Mouse (Mus musculus) hindbrain, embryonic 10.5 days (tissue): ENCODE measurements at regions not wholly inside any gene's neighbourhood (a gene's known extent, or its start where the extent isn't known, plus 50 kb on each side); places are given as distances from the start of the nearest gene placed in this dataset.
"Not testable (repeated sequence)": the region's sequence is repeated elsewhere in the genome, so short reads cannot be mapped to it uniquely, and the experiment has no call there.

Source experiments
- DNase-seq: peaks from one replicate; pipeline ENCODE4 v3.0.0-alpha.2; 2017; ENCODE audit warnings: low spot score
- H3K27ac ChIP-seq: fragments of 300-500 bp; sonication (generic); 2 replicates; pipeline ENCODE4 v1.5.1; 2016; ENCODE audit warnings: mild to moderate bottlenecking, moderate library complexity
- H3K27me3 ChIP-seq: fragments of 300-500 bp; sonication (generic); 2 replicates; pipeline ENCODE4 v1.6.1; 2016; ENCODE audit warnings: mild to moderate bottlenecking; ENCODE audit not compliant: poor library complexity, insufficient read depth, severe bottlenecking
- H3K36me3 ChIP-seq: fragments of 300-500 bp; sonication (generic); 2 replicates; pipeline ENCODE4 v1.6.1; 2016; ENCODE audit warnings: mild to moderate bottlenecking, moderate library complexity
- H3K4me1 ChIP-seq: fragments of 300-500 bp; sonication (generic); replicated peaks from 2 replicates; pipeline ENCODE4 v1.6.1; 2016; ENCODE audit warnings: mild to moderate bottlenecking
- H3K4me3 ChIP-seq: fragments of 300-500 bp; sonication (generic); 2 replicates; pipeline ENCODE4 v1.5.1; 2016; ENCODE audit warnings: mild to moderate bottlenecking, moderate library complexity
- H3K9me3 ChIP-seq: fragments of 300-500 bp; sonication (generic); 2 replicates; pipeline ENCODE4 v1.6.1; 2016; ENCODE audit warnings: mild to moderate bottlenecking, moderate library complexity
- WGBS: fragments of 180-500 bp; shearing (Covaris S2); methylation state at CpG from one replicate; pipeline ENCODE4 v1.1.7; 2016; 5-methylcytosine and 5-hydroxymethylcytosine counted together

GRCm38 (mm10) chr4:3497392-3497791, 312.2 kb upstream of the Vmn1r3 start:
- WGBS = no CpG with 5 or more reads among the region's 3 CpGs
- H3K9me3 ChIP-seq, H3K27me3 ChIP-seq, H3K4me3 ChIP-seq, DNase-seq, H3K4me1 ChIP-seq, H3K27ac ChIP-seq, H3K36me3 ChIP-seq: not testable (repeated sequence)

GRCm38 (mm10) chr4:3495987-3496386, 310.8 kb upstream of the Vmn1r3 start:
- H3K27me3 ChIP-seq, H3K4me1 ChIP-seq, H3K4me3 ChIP-seq, H3K9me3 ChIP-seq, H3K27ac ChIP-seq, DNase-seq, H3K36me3 ChIP-seq: not testable (repeated sequence)
- WGBS = 79% methylated on average over 1 of the region's 1 CpGs

GRCm38 (mm10) chr4:3494123-3494681, 309.0 kb upstream of the Vmn1r3 start:
- not testable (repeated sequence) for DNase-seq, H3K4me1 ChIP-seq, H3K36me3 ChIP-seq, H3K27ac ChIP-seq, H3K27me3 ChIP-seq, H3K4me3 ChIP-seq, H3K9me3 ChIP-seq
- WGBS = no CpG with 5 or more reads among the region's 5 CpGs

- not testable (repeated sequence) for H3K27me3 ChIP-seq, H3K27ac ChIP-seq, H3K4me1 ChIP-seq, DNase-seq, H3K36me3 ChIP-seq, H3K4me3 ChIP-seq
- no CpG with 5 or more reads among the region's 5 CpGs for WGBS
- H3K9me3 ChIP-seq = peaks cover 23% of the 10 kb centered on the region
Measured at GRCm38 (mm10) chr4:3490901-3491300, 305.7 kb upstream of the Vmn1r3 start.

GRCm38 (mm10) chr4:3482092-3482491, 296.9 kb upstream of the Vmn1r3 start:
- Histone ChIP-seq H3K9me3 (peaks cover 46% of the 10 kb centered on the region), H3K36me3 (no peaks in the 10 kb centered on the region), H3K4me3 (no peak overlapping the region), H3K27ac (no peak overlapping the region), H3K4me1 (no peaks in the 10 kb centered on the region), H3K27me3 (no peaks in the 10 kb centered on the region)
- DNase-seq = no peak
- WGBS = 91% methylated on average over 2 of the region's 2 CpGs

GRCm38 (mm10) chr4:3456773-3457172, 271.6 kb upstream of the Vmn1r3 start:
- Histone ChIP-seq H3K27ac (no peak overlapping the region), H3K36me3 (no peaks in the 10 kb centered on the region), H3K9me3 (peaks cover 55% of the 10 kb centered on the region), H3K27me3 (no peaks in the 10 kb centered on the region), H3K4me1 (no peaks in the 10 kb centered on the region), H3K4me3 (no peak overlapping the region)
- 94% methylated on average over 12 of the region's 12 CpGs for WGBS
- DNase-seq = no peak

- not testable (repeated sequence) for H3K4me3 ChIP-seq, H3K4me1 ChIP-seq, DNase-seq, H3K27ac ChIP-seq, H3K27me3 ChIP-seq, H3K36me3 ChIP-seq
- 83% methylated on average over 2 of the region's 2 CpGs for WGBS
- H3K9me3 ChIP-seq = peaks cover 59% of the 10 kb centered on the region
Measured at GRCm38 (mm10) chr4:3437380-3437779, 252.2 kb upstream of the Vmn1r3 start.

- H3K4me3 ChIP-seq = no peak overlapping the region
- H3K9me3 ChIP-seq = peaks cover 23% of the 10 kb centered on the region
- H3K27me3 ChIP-seq = no peaks in the 10 kb centered on the region
- H3K4me1 ChIP-seq = no peaks in the 10 kb centered on the region
- no peak overlapping the region for H3K27ac ChIP-seq
- H3K36me3 ChIP-seq = no peaks in the 10 kb centered on the region
- 62% methylated on average over 3 of the region's 3 CpGs for WGBS
- DNase-seq = no peak
Measured at GRCm38 (mm10) chr4:3427968-3428367, 242.8 kb upstream of the Vmn1r3 start.

- Histone ChIP-seq H3K4me3 (no peak overlapping the region), H3K27me3 (no peaks in the 10 kb centered on the region), H3K4me1 (no peaks in the 10 kb centered on the region), H3K27ac (no peak overlapping the region), H3K9me3 (peaks cover 29% of the 10 kb centered on the region), H3K36me3 (no peaks in the 10 kb centered on the region)
- WGBS = 29% methylated on average over 3 of the region's 3 CpGs
- DNase-seq = peak; percentile 12
Measured at GRCm38 (mm10) chr4:3419920-3420499, 234.9 kb upstream of the Vmn1r3 start.

- Histone ChIP-seq H3K9me3 (peaks cover 24% of the 10 kb centered on the region; the same call in 1 of the 2 replicates), H3K27ac (no peak overlapping the region), H3K4me3 (no peak overlapping the region), H3K27me3 (no peaks in the 10 kb centered on the region), H3K36me3 (no peaks in the 10 kb centered on the region), H3K4me1 (no peaks in the 10 kb centered on the region)
- no peak for DNase-seq
- 90% methylated on average over 5 of the region's 5 CpGs for WGBS
Measured at GRCm38 (mm10) chr4:3416670-3417069, 231.5 kb upstream of the Vmn1r3 start.

- not testable (repeated sequence) for DNase-seq, H3K4me3 ChIP-seq, H3K36me3 ChIP-seq, H3K27me3 ChIP-seq, H3K4me1 ChIP-seq, H3K27ac ChIP-seq
- peaks cover 21% of the 10 kb centered on the region; the same call in 1 of the 2 replicates for H3K9me3 ChIP-seq
- whole genome bisulfite sequencing = 64% methylated on average over 1 of the region's 1 CpGs
Measured at GRCm38 (mm10) chr4:3414442-3415022, 229.4 kb upstream of the Vmn1r3 start.

- H3K27ac ChIP-seq = no peak overlapping the region
- no peak overlapping the region for H3K4me3 ChIP-seq
- no peaks in the 10 kb centered on the region for H3K4me1 ChIP-seq
- no peak for DNase-seq
- H3K36me3 ChIP-seq = no peaks in the 10 kb centered on the region
- WGBS = 72% methylated on average over 15 of the region's 15 CpGs
- H3K9me3 ChIP-seq = peaks cover 24% of the 10 kb centered on the region; the same call in 1 of the 2 replicates
- no peaks in the 10 kb centered on the region for H3K27me3 ChIP-seq
Measured at GRCm38 (mm10) chr4:3413493-3414441, 228.6 kb upstream of the Vmn1r3 start.

GRCm38 (mm10) chr4:3412323-3412722, 227.2 kb upstream of the Vmn1r3 start:
- H3K4me1 ChIP-seq, H3K27ac ChIP-seq, H3K4me3 ChIP-seq, DNase-seq, H3K36me3 ChIP-seq, H3K27me3 ChIP-seq: not testable (repeated sequence)
- H3K9me3 ChIP-seq = peaks cover 18% of the 10 kb centered on the region; the same call in 1 of the 2 replicates
- WGBS = 58% methylated on average over 4 of the region's 4 CpGs
